Mouse (Mus musculus) stomach, postnatal 0 days (tissue): ENCODE data around the gene Eng. TPM values are rescaled to one million over a fixed set of nuclear protein-coding genes. Genes with fewer than 3 reads are reported as not detected.

Source experiments
- ATAC-seq: fragments of 200-750 bp; cut with Nextera tagmentation; 2 replicates; pipeline ENCODE4 v1.8.0; 2017; ENCODE audit not compliant: low FRiP score, low TSS enrichment
- DNase-seq: peaks from one replicate; pipeline ENCODE4 v3.0.0-alpha.2; 2016; ENCODE audit warnings: low spot score
- H3K27ac ChIP-seq: fragments of 300-500 bp; sonication (generic); replicated peaks from 2 replicates; pipeline ENCODE4 v1.5.1; 2014; ENCODE audit warnings: mild to moderate bottlenecking, control low read depth
- H3K27me3 ChIP-seq: fragments of 300-500 bp; sonication (generic); 2 replicates; pipeline ENCODE4 v1.6.1; 2014; ENCODE audit warnings: low read length; ENCODE audit not compliant: control insufficient read depth, insufficient read depth
- H3K36me3 ChIP-seq: fragments of 300-500 bp; sonication (generic); 2 replicates; pipeline ENCODE4 v1.6.1; 2014; ENCODE audit warnings: low read length, mixed read lengths; ENCODE audit not compliant: control insufficient read depth, insufficient read depth
- H3K4me1 ChIP-seq: fragments of 300-500 bp; sonication (generic); replicated peaks from 2 replicates; pipeline ENCODE4 v1.6.1; 2014; ENCODE audit warnings: antibody characterized with exemption; ENCODE audit not compliant: control insufficient read depth, insufficient read depth
- H3K4me2 ChIP-seq: fragments of 300-500 bp; sonication (generic); replicated peaks from 2 replicates; pipeline ENCODE4 v1.6.1; 2014; ENCODE audit warnings: low read depth, mild to moderate bottlenecking, control low read depth, moderate library complexity
- H3K4me3 ChIP-seq: fragments of 300-500 bp; sonication (generic); 2 replicates; pipeline ENCODE4 v1.5.1; 2014; ENCODE audit warnings: low read depth, low read length, control low read depth
- H3K9ac ChIP-seq: fragments of 300-500 bp; sonication (generic); 2 replicates; pipeline ENCODE4 v1.6.1; 2014; ENCODE audit warnings: mild to moderate bottlenecking, low read length, control low read depth, mixed read lengths
- H3K9me3 ChIP-seq: fragments of 300-500 bp; sonication (generic); 2 replicates; pipeline ENCODE4 v1.6.1; 2016; ENCODE audit warnings: low read length; ENCODE audit not compliant: control insufficient read depth
- CTCF ChIP-seq: IDR thresholded peaks from 2 replicates; pipeline ENCODE4 v1.5.1; 2016; ENCODE audit warnings: antibody characterized with exemption, low read depth, mild to moderate bottlenecking, moderate library complexity
- EP300 ChIP-seq: optimal IDR thresholded peaks from 2 replicates; pipeline ENCODE3; 2016; ENCODE audit warnings: antibody characterized with exemption
- WGBS: fragments of 180-500 bp; shearing (Covaris S2); extraction: QIAGEN DNeasy Blood & Tissue Kit; methylation state at CpG from one replicate; pipeline ENCODE4 v1.1.7; 2014; 5-methylcytosine and 5-hydroxymethylcytosine counted together
- polyA plus RNA-seq: library from polyadenylated mRNA; unstranded; fragments of >200 nt; fragmentation: Nextera tagmentation; extraction: Ambion mirVana; gene quantifications from 2 replicates; pipeline ENCODE4 v1.2.1, GENCODE M21; 2015

Gene Eng
- polyA plus RNA-seq, 1 experiment from 2014 or later = 23.0 TPM

GRCm38 (mm10) chr2:32629276-32629976, 17.0 kb upstream of the Eng start:
- DNase-seq (peak; percentile 78), ATAC-seq (peak; percentile 33)
- no peaks in the 10 kb centered on the region for H3K27me3 ChIP-seq
- peak overlapping the region; percentile 38 for H3K9ac ChIP-seq
- no peak overlapping the region for H3K4me2 ChIP-seq
- H3K36me3 ChIP-seq = no peaks in the 10 kb centered on the region
- peak overlapping the region; percentile 75 for H3K27ac ChIP-seq
- TF ChIP-seq CTCF (no peak), EP300 (no peak)
- H3K4me1 ChIP-seq = 0 out of 2 replicates have a peak, but pooled peaks cover 9% of the 10 kb centered on the region
- WGBS = 54% methylated on average over 9 of the region's 9 CpGs
- no peaks in the 10 kb centered on the region for H3K9me3 ChIP-seq
- no peak overlapping the region for H3K4me3 ChIP-seq

GRCm38 (mm10) chr2:32630036-32630435, 16.4 kb upstream of the Eng start:
- no peak for TF ChIP-seq CTCF
- no peak for TF ChIP-seq EP300
- H3K36me3 ChIP-seq = no peaks in the 10 kb centered on the region
- no peak overlapping the region for H3K9ac ChIP-seq
- H3K4me1 ChIP-seq = 0 out of 2 replicates have a peak, but pooled peaks cover 9% of the 10 kb centered on the region
- H3K9me3 ChIP-seq = no peaks in the 10 kb centered on the region
- WGBS = 82% methylated on average over 7 of the region's 9 CpGs
- no peak overlapping the region for H3K4me2 ChIP-seq
- no peak for ATAC-seq
- H3K4me3 ChIP-seq = no peak overlapping the region
- no peak overlapping the region for H3K27ac ChIP-seq
- no peaks in the 10 kb centered on the region for H3K27me3 ChIP-seq
- DNase-seq = no peak

- ATAC-seq = no peak
- no peak overlapping the region for H3K4me3 ChIP-seq
- H3K9ac ChIP-seq = no peak overlapping the region
- DNase-seq = no peak
- TF ChIP-seq CTCF = no peak
- no peak for TF ChIP-seq EP300
- H3K9me3 ChIP-seq = no peaks in the 10 kb centered on the region
- H3K4me2 ChIP-seq = no peak overlapping the region
- H3K4me1 ChIP-seq = 0 out of 2 replicates have a peak, but pooled peaks cover 5% of the 10 kb centered on the region
- no peaks in the 10 kb centered on the region for H3K36me3 ChIP-seq
- no peaks in the 10 kb centered on the region for H3K27me3 ChIP-seq
- H3K27ac ChIP-seq = no peak overlapping the region
- WGBS = 83% methylated on average over 10 of the region's 10 CpGs
Observed at GRCm38 (mm10) chr2:32631046-32631445, 15.3 kb upstream of the Eng start.

GRCm38 (mm10) chr2:32631737-32632394, 14.5 kb upstream of the Eng start:
- Histone ChIP-seq H3K27me3 (no peaks in the 10 kb centered on the region), H3K9ac (no peak overlapping the region), H3K4me3 (no peak overlapping the region), H3K4me2 (no peak overlapping the region), H3K36me3 (no peaks in the 10 kb centered on the region), H3K9me3 (no peaks in the 10 kb centered on the region), H3K4me1 (0 out of 2 replicates have a peak, but pooled peaks cover 5% of the 10 kb centered on the region), H3K27ac (0 out of 2 replicates have a peak overlapping the region, but pooled peaks have one; percentile 40)
- ATAC-seq (peak; percentile 33; the same call in 1 of the 2 replicates), DNase-seq (peak; percentile 85)
- 42% methylated on average over 7 of the region's 7 CpGs for WGBS
- TF ChIP-seq EP300 (no peak), CTCF (peak; percentile 97)

- H3K27ac ChIP-seq = peak overlapping the region; percentile 74
Observed at GRCm38 (mm10) chr2:32633660-32634059, 12.7 kb upstream of the Eng start.

More at GRCm38 (mm10) chr2:32633660-32634059, 12.7 kb upstream of the Eng start:
- no peak overlapping the region for H3K4me2 ChIP-seq
- no peak overlapping the region for H3K9ac ChIP-seq
- no peaks in the 10 kb centered on the region for H3K27me3 ChIP-seq
- WGBS = 41% methylated on average over 5 of the region's 5 CpGs
- no peaks in the 10 kb centered on the region for H3K4me1 ChIP-seq
- no peak overlapping the region for H3K4me3 ChIP-seq
- no peaks in the 10 kb centered on the region for H3K36me3 ChIP-seq
- no peaks in the 10 kb centered on the region for H3K9me3 ChIP-seq
- no peak for TF ChIP-seq EP300
- no peak for TF ChIP-seq CTCF
- ATAC-seq = no peak
- DNase-seq = no peak
